Mouse (Mus musculus) 416B (cell line): ENCODE data around the gene Gria4.
"Not testable (repeated sequence)": the region's sequence is repeated elsewhere in the genome, so short reads cannot be mapped to it uniquely, and the experiment has no call there.

ENCODE experiments used
- DNase-seq: peaks from one replicate; pipeline ENCODE4 v3.0.0; 2011; ENCODE audit warnings: low read depth

Gria4 gene

DNA sequence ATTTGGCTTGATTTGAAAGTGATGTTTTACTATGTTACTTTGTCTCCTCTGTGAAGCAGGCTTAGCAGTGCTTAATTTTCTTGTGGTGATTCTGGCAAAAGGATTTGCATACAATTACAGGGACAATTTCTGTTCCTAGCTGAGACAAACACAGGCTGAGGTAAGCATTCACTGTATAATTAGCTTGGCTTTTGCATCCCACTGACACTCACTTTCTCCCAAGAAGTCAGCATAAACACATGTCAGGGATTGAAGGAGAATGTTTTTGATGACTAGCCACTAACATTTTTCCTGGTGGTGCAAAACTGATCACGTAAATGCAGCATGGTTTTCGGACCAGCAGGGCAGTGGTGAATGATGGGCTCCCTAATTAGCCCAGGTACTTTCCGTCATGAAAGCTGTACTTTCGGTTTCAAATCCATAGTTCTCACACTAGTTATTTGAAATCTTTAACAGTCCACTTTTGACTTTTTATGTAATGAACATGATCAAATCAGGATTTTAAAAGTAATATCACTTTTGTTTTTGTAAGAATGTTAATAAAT lies 240.5 kb downstream of the Gria4 start:
- no peak for DNase-seq

GRCm38 (mm10) chr9:4539218-4539617 lies 256.8 kb downstream of the Gria4 start:
- DNase-seq: no peak

DNA sequence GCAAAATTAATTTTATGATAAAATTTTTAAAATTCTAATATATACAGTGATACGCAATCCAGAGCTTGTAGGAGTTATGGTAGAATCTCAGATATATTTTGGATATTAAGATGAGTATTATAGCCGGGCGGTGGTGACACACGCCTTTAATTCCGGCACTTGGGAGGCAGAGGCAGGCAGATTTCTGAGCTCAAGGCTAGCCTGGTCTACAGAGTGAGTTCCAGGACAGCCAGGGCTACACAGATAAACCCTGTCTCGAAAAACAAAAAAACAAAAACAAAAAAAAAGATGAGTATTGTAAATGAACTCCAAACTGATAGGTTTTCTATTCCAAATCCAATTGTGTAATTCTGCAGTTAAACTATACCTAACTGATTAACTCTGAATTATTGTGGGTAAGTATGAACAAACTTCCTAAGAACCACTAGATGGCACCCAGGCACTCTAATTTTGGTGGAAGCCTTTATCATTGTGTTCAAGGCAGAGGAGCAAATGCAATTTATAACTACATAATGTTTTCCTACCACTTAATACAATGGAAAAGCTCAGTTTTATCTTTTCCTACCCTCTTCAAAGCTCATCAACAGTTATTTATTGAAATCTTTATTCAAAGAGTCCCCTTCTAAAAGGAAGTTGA lies 259.4 kb downstream of the Gria4 start:
- peak; percentile 85 for DNase-seq

- no peak for DNase-seq
These were observed 281.5 kb downstream of the Gria4 start for GRCm38 (mm10) chr9:4514563-4514885.

GRCm38 (mm10) chr9:4513796-4514562 lies 282.1 kb downstream of the Gria4 start:
- no peak for DNase-seq

DNA sequence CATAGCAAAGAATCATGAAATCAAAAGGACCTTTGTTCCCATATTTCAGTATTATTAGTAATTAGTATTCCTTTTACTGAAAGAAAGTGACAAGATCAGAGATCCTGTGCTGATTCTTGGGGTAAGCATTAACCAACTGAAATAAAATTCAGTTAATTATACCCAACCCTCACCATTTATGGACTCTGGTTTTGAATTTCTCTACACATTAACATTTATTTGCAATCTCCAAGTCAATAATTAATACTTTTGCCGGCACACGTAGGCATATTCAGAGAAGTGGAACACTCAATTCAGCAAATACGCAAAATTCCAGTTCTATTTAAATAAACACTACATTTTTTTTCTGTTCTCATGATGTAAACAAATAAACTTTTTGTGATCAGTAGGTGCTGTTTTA lies 289.9 kb downstream of the Gria4 start:
- no peak for DNase-seq

- peak; percentile 5 for DNase-seq
These were observed 290.9 kb downstream of the Gria4 start for GRCm38 (mm10) chr9:4505087-4505486.

- no peak for DNase-seq
These were observed 309.6 kb downstream of the Gria4 start for GRCm38 (mm10) chr9:4486428-4486827.

GRCm38 (mm10) chr9:4484502-4484901 lies 311.5 kb downstream of the Gria4 start:
- DNase-seq: no peak

DNA sequence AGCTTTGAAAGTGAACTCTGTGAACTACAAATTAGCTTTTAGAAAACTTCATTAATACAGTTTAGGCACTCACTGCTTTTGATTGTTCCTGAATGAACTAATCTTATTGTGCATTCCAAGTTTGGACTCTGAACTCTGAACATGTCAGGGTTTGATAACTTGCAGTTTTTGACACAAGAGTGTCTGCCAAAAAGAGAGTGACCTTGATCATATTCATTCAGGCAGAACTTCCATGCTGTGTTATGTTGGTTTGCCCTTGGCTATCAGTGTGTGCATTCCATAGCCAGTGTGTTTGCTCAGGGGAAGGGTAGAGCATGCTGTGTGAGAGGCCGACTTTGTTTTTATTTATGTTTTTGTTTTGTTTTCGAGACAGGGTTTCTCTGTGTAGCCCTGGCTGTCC lies 325.2 kb downstream of the Gria4 start:
- DNase-seq: no peak

GRCm38 (mm10) chr9:4459456-4460070 lies 336.5 kb downstream of the Gria4 start:
- DNase-seq: no peak

DNA sequence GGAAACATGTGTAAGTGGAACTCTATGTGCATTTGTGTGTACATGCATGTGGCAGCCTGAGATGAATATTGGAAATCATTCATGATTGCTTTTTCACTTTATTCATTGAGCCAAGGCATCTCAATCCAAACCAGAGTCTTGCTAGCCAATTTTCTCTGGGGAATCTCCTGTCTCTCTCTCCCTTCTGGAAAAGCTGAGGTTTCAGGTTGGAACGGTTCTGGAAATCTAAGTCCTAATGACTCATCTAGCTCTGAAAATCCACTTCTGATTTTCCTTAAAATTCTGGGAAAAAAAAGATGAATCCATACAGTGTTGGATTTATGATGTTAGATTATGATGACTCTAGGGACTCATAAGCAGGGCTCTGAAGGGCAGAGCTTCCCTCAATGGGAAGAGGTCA lies 337.8 kb downstream of the Gria4 start:
- DNase-seq: no peak

GRCm38 (mm10) chr9:4457644-4458043 lies 338.4 kb downstream of the Gria4 start:
- no peak for DNase-seq

- peak; percentile 80 for DNase-seq
These were observed 353.1 kb downstream of the Gria4 start for GRCm38 (mm10) chr9:4442908-4443307.

DNA sequence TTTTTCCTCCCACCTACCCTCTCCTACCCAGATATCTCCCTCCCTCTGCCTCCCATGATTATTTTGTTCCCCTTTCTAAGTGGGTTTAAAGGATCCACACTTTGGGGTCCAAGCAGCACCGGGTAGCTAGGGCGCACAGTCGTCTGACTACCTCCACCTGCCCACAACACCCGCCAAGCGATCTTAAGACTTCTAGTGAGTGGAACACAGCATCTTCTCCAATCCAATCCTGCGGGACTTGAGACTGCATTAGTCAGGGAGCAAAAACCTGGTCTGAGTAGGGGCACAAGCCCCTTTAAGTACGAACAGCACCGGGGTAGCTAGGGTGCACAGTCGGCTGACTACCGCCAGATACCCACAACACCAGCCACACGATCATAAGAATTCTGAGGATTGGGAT lies 395.2 kb downstream of the Gria4 start:
- not testable (repeated sequence) for DNase-seq

DNA sequence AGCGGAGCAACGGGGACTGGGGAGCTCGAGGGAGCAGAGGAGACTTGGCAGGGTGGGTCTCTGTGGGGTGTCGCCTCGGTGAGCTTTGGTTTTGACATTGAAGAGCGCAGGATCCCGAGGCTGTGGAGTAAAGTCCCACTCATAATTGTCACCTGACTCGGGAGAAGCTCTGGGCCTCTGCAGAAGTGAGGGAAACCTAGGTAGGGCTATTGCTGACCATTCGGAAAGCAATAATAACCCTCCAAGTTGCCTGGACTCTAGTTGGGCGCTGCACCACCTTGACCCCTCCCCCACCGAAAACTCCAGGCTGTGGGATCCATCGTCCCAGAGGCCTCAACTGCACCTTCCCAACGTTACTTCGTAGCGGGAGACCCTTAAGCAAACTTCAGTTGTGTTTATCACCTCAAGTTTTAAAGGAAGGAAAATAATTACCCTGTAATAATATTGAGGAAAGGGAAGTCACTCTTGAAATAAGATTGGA lies 419.4 kb downstream of the Gria4 start:
- DNase-seq: no peak

- peak; percentile 98 for DNase-seq
These were observed 420.0 kb downstream of the Gria4 start, which contains the start of gene Msantd4 for GRCm38 (mm10) chr9:4375828-4376639. TSS of gene Msantd4 (plus strand) at chr9:4376562.
